Mouse (Mus musculus): ENCODE results near the gene Blvrb. TPM values are rescaled to one million over a fixed set of nuclear protein-coding genes. Genes with fewer than 3 reads are reported as not detected.

Blvrb gene
- polyA plus RNA-seq, 1 experiment from 2014 or later, result 82.4 TPM

DNA sequence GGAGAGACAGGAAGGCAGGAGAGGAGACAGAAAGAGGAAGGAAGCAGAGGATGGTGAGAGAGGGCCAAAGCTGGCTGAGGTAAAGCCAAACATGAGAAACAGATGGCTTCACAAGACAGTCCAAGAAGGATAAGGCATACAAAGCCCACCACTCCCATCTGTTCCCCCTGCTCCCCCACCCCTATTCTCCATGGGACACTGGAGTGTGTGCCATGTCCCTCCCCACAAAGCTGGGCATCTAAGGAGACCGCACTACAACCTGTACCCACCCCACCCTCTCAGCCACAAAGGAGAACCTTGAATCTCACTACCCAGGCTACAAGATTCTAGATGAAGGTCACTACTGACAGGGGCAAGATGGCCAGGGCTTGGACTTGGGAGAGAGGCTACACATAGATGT, 20.4 kb upstream of the Blvrb start:
- no peak overlapping the region for H3K4me2 ChIP-seq
- 71% methylated on average over 1 of the region's 1 CpGs for WGBS

DNA sequence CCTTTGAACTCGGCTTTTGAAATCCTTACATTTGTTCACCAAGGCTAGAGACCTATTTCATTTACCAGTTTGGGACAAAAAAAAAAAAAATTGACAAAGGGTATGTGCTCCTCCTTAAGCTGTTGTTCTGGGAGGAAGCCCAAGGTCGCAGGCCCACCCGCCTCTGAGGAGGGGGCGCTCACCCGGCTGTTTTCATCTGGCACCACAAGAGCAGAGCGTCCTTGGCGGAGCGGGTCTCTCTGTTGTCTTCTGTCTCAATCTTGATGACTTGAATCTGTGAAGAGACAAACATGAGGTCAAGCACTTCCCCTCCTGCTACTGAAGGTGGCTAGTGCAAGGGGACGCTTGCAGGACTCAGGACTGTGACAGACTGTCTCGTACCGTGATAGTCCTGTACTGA, 19.8 kb upstream of the Blvrb start:
- Histone ChIP-seq H3K4me1 (replicated peaks) (no peaks in the 10 kb centered on the region), H3K27me3 (replicated peaks) (peaks cover 3% of the 10 kb centered on the region), H3K27ac (ENCODE audit: poor library complexity, severe bottlenecking) (no peak overlapping the region), H3K36me3 (no peaks in the 10 kb centered on the region), H3K9ac (no peak overlapping the region), H3K4me2 (no peak overlapping the region), H3K4me3 (no peak overlapping the region), H3K9me3 (replicated peaks) (peaks cover 10% of the 10 kb centered on the region; the same call in 1 of the 2 replicates)
- no peak for ATAC-seq (ENCODE audit: insufficient number of reproducible peaks, low FRiP score)
- 72% methylated on average over 11 of the region's 11 CpGs for WGBS

More for the DNA sequence above, 20.4 kb upstream of the Blvrb start:
- Histone ChIP-seq H3K9ac (no peak overlapping the region), H3K4me3 (no peak overlapping the region), H3K36me3 (no peaks in the 10 kb centered on the region), H3K9me3 (replicated peaks) (peaks cover 12% of the 10 kb centered on the region; the same call in 1 of the 2 replicates), H3K27ac (ENCODE audit: poor library complexity, severe bottlenecking) (no peak overlapping the region), H3K27me3 (replicated peaks) (no peaks in the 10 kb centered on the region), H3K4me1 (replicated peaks) (no peaks in the 10 kb centered on the region)
- ATAC-seq (ENCODE audit: insufficient number of reproducible peaks, low FRiP score), result no peak

DNA sequence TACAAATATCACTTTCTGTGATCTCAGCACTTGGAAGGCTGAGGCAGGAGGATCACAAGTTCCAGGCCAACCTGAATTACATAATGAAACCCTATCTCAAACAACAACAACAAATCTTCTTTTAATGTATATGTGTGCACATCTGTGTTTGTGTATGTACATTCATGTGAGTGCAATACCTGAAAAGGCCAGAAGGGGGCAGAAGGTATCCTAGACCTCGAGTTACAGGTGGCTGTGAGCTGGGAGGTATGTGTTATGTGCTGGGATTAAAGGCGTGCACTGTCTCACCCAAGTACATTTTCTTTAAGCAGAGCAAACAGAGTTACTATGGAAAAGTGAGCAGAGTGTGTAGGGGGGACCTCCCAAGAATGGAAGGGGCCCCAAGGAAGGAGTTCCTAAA, 18.6 kb upstream of the Blvrb start:
- peaks cover 14% of the 10 kb centered on the region for H3K27me3 ChIP-seq (replicated peaks)
- H3K36me3 ChIP-seq, result no peaks in the 10 kb centered on the region
- no peak overlapping the region for H3K4me2 ChIP-seq
- peaks cover 10% of the 10 kb centered on the region; the same call in 1 of the 2 replicates for H3K9me3 ChIP-seq (replicated peaks)
- no peak overlapping the region for H3K9ac ChIP-seq
- no peaks in the 10 kb centered on the region for H3K4me1 ChIP-seq (replicated peaks)
- H3K4me3 ChIP-seq, result no peak overlapping the region
- no peak overlapping the region for H3K27ac ChIP-seq (ENCODE audit: poor library complexity, severe bottlenecking)
- WGBS, result 59% methylated on average over 2 of the region's 2 CpGs
- no peak for ATAC-seq (ENCODE audit: insufficient number of reproducible peaks, low FRiP score)

DNA sequence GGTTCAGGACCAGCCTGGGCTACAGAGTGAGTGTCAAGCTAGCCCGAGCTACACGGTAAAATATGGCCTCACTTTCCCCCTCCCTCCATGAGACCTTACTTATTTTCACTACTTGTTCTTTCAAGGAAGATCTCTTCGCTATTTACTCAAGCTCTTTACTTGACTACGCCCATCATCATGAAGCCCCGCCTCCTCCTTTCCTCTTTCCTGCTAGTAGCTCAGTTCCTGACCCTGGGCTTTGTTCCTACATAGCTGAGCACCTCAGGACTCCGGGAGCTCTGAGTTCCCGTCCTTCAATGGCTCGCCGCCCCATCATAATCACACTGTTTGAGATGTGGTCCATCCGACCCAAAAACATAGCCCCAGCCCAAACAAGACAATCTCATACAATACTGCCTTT, 14.4 kb upstream of the Blvrb start:
- ATAC-seq (ENCODE audit: insufficient number of reproducible peaks, low FRiP score), result no peak; the same call in 1 of the 2 replicates
- 24% methylated on average over 10 of the region's 10 CpGs for WGBS
- Histone ChIP-seq H3K4me2 (no peak overlapping the region), H3K9ac (no peak overlapping the region), H3K4me3 (no peak overlapping the region), H3K36me3 (no peaks in the 10 kb centered on the region), H3K27me3 (replicated peaks) (peaks cover 27% of the 10 kb centered on the region), H3K9me3 (replicated peaks) (peaks cover 15% of the 10 kb centered on the region; the same call in 1 of the 2 replicates), H3K4me1 (replicated peaks) (no peaks in the 10 kb centered on the region), H3K27ac (ENCODE audit: poor library complexity, severe bottlenecking) (no peak overlapping the region)

DNA sequence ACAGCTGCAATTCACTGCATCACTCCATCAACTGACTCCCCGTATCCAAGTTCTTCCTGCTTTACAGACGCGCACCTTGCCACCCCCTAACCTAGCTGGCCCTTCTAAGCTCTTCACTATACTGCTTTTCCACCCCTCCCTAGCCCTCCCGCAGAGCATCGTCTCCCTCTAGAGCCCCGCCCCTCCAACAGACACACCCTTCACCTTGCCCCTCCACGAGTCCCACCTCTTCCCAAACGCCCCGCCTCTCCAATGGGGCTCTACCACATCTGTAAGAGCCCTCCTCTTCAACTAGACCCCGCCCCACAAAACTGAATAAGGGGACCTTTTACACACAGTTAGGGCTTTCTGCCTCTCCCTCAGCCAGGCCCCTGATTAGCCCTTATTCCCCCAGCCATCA, 14.0 kb upstream of the Blvrb start:
- no peak overlapping the region for H3K4me2 ChIP-seq
- peaks cover 27% of the 10 kb centered on the region for H3K27me3 ChIP-seq (replicated peaks)
- H3K27ac ChIP-seq (ENCODE audit: poor library complexity, severe bottlenecking), result no peak overlapping the region
- H3K9me3 ChIP-seq (replicated peaks), result peaks cover 12% of the 10 kb centered on the region; the same call in 1 of the 2 replicates
- no peaks in the 10 kb centered on the region for H3K4me1 ChIP-seq (replicated peaks)
- ATAC-seq (ENCODE audit: insufficient number of reproducible peaks, low FRiP score), result peak; percentile 53; the same call in 1 of the 2 replicates
- H3K9ac ChIP-seq, result no peak overlapping the region
- WGBS, result 12% methylated on average over 10 of the region's 10 CpGs
- H3K36me3 ChIP-seq, result no peaks in the 10 kb centered on the region
- no peak overlapping the region for H3K4me3 ChIP-seq

DNA sequence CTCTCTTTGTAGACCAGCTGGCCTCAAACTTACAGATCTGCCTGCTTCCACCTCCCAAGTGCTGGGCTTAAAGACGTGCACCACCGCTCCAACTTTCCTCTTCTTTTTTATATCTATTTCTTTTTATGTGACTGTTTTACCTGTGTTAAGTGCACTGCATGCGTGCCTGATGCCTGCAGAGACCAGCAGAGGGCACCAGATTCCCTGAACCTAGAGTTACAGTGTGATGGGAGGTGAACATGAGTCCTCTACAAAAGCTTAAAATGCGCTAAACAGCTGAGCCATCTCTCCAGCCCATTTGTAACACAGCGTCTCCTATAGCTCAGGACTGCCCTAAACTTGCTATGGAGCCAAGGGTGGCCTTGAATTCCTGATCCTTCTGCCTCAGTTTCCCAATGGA, 10.2 kb upstream of the Blvrb start:
- no peaks in the 10 kb centered on the region for H3K36me3 ChIP-seq
- WGBS, result 50% methylated on average over 5 of the region's 5 CpGs
- no peak overlapping the region for H3K4me2 ChIP-seq
- H3K27ac ChIP-seq (ENCODE audit: poor library complexity, severe bottlenecking), result no peak overlapping the region
- no peak overlapping the region for H3K4me3 ChIP-seq
- H3K27me3 ChIP-seq (replicated peaks), result peaks cover 27% of the 10 kb centered on the region
- H3K9ac ChIP-seq, result no peak overlapping the region
- H3K9me3 ChIP-seq (replicated peaks), result peaks cover 14% of the 10 kb centered on the region
- no peak for ATAC-seq (ENCODE audit: insufficient number of reproducible peaks, low FRiP score)
- no peaks in the 10 kb centered on the region for H3K4me1 ChIP-seq (replicated peaks)

DNA sequence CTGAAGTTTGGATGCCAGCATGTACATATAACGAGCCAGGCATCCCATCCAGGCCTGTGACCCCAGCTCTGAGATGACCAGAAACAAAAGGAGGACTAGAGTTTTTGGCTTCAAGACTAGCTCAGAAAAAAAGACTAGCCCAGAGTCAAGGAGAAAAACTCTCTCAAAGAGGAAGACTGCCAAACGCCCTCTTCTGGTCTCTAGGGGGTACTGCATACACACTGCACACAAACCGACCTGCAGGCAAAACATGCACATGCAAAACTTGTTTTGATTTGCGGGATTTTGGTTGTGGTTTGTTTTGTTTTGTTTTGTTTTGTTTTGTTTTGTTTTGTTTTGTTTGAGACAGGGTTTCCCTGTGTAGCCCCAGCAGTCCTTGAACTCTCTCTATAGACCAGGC, 7.8 kb upstream of the Blvrb start:
- peaks cover 14% of the 10 kb centered on the region for H3K9me3 ChIP-seq (replicated peaks)
- H3K9ac ChIP-seq, result no peak overlapping the region
- H3K4me2 ChIP-seq, result no peak overlapping the region
- no peaks in the 10 kb centered on the region for H3K36me3 ChIP-seq
- no peaks in the 10 kb centered on the region for H3K4me1 ChIP-seq (replicated peaks)
- H3K27ac ChIP-seq (ENCODE audit: poor library complexity, severe bottlenecking), result no peak overlapping the region
- H3K27me3 ChIP-seq (replicated peaks), result peaks cover 17% of the 10 kb centered on the region
- no peak for ATAC-seq (ENCODE audit: insufficient number of reproducible peaks, low FRiP score)
- no peak overlapping the region for H3K4me3 ChIP-seq
- WGBS, result 79% methylated on average over 4 of the region's 4 CpGs

DNA sequence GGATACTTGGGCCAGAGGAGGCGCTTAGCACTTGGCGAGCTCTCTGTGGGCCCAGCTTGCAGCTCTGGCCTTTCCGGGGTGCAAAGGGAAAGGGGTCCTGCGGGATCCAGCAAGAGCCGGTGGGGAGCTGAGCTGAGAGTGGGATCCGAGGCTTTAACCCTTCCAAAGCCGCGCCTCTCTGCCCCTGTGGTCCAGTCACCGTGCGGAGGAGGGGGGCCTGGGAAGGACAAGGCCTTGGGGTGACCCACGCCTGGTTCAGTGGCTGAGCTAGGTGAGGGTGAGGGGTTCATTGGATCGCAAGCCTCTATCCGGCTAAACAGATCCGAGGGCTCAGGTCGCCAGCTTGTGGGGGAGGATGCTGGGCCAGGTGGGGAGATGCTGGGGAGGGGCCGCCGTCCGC, 1.7 kb upstream of the Blvrb start:
- no peak for ATAC-seq (ENCODE audit: insufficient number of reproducible peaks, low FRiP score)
- peaks cover 27% of the 10 kb centered on the region for H3K4me1 ChIP-seq (replicated peaks)
- no peaks in the 10 kb centered on the region for H3K36me3 ChIP-seq
- peak overlapping the region; percentile 69 for H3K4me3 ChIP-seq
- H3K27ac ChIP-seq (ENCODE audit: poor library complexity, severe bottlenecking), result no peak overlapping the region
- peak overlapping the region; percentile 71 for H3K9ac ChIP-seq
- peak overlapping the region; percentile 97 for H3K4me2 ChIP-seq
- 5% methylated on average over 17 of the region's 18 CpGs for WGBS
- H3K27me3 ChIP-seq (replicated peaks), result peaks cover 30% of the 10 kb centered on the region
- no peaks in the 10 kb centered on the region for H3K9me3 ChIP-seq (replicated peaks)

DNA sequence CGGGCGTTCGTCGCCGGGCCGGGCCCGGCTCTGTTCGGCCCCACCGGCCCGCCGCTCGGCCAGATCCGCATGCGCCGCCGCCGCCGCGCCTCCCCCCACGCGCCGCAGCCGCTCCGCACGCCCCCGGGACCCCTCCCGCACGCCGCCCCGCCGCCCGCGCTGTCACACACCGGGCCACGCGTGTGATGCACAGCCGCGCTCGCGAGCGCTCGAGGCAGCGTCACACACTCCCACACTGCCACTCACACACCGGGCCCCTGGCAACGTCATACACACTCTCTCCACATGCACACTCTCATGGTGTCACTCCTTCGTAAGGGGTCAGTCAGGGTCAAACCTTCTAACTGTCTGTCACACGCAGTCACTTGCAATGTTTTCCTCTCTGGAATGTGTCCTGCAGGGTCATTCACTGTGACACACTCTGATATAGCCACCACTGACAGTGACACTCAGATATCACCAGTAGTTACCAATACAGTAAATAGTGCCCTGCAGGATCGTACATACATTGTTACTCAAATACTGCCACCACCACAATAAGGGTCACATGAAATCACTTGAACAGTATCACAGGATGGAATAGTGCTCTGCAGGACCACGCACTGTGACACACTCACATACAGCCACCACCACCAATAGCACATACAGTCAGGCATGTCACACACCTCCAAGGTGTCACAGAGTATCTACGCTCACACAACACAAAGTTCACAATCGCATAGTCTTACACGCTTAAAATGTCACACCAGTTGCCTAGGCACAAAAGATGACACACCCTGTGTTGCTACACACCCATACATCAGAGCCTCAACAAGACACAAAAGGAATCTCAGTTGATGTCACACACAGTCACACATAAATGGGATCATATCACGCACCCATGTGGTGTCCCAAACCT, 1.0 kb upstream of the Blvrb start:
- ATAC-seq (ENCODE audit: insufficient number of reproducible peaks, low FRiP score), result 0 out of 2 replicates have a peak, but pooled peaks have one; percentile 1
- 7% methylated on average over 52 of the region's 53 CpGs for WGBS

DNA sequence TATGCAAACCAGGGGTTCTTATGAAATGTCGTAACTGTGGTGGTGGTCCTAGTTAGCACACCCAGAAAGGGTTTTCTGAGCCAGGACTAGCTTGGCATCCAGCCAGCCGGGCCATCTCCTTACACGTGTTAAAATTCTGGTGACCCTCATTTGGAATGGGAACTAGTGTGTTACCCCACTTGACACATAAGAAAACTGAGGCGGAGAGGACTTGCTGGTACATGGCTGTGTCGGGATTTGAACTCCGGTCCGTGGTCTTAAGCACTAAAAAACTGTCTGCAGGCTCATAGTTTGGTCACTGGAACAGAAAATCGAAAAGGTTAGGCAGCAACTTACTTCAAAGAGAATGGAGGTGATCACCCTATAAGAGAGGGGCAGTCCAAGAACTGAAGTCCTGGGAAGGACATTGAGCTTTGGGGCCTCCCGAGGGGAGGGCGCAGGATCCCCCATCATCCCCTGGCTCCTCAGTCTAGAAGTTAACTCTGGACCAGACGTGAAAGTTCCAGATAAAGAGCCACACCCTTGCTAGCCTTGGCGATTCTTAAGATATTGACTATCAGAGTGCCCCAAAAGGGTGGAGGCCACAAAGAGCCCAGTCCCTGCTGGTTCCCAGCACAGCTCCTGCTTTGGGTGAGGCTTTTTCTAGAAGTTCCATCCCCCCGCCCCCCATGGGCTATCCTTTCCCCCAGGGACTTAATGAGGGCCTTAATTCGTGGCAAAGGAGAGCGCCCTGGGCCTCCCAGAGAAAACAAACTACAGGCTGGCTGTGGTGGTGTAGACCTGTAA, 836 bp downstream of the Blvrb start:
- Histone ChIP-seq H3K9ac (peak overlapping the region; percentile 79), H3K9me3 (replicated peaks) (no peaks in the 10 kb centered on the region), H3K4me1 (replicated peaks) (peaks cover 27% of the 10 kb centered on the region), H3K4me3 (peak overlapping the region; percentile 69), H3K36me3 (no peaks in the 10 kb centered on the region), H3K27me3 (replicated peaks) (peaks cover 28% of the 10 kb centered on the region), H3K27ac (ENCODE audit: poor library complexity, severe bottlenecking) (peak overlapping the region; percentile 66), H3K4me2 (peak overlapping the region; percentile 97)
- 43% methylated on average over 15 of the region's 15 CpGs for WGBS
- ATAC-seq (ENCODE audit: insufficient number of reproducible peaks, low FRiP score), result peak; percentile 30

More for the DNA sequence above, 1.0 kb upstream of the Blvrb start:
- Histone ChIP-seq H3K9ac (peak overlapping the region; percentile 71), H3K4me2 (peak overlapping the region; percentile 97), H3K9me3 (replicated peaks) (no peaks in the 10 kb centered on the region), H3K4me3 (peak overlapping the region; percentile 69), H3K4me1 (replicated peaks) (peaks cover 27% of the 10 kb centered on the region), H3K36me3 (no peaks in the 10 kb centered on the region), H3K27me3 (replicated peaks) (peaks cover 30% of the 10 kb centered on the region), H3K27ac (ENCODE audit: poor library complexity, severe bottlenecking) (no peak overlapping the region)
